Mouse (Mus musculus): ENCODE results near the gene Gm45753. TPM values are rescaled to one million over a fixed set of nuclear protein-coding genes. Genes with fewer than 3 reads are reported as not detected.

Gene Gm45753
- total and polyA plus RNA-seq, 2 experiments from 2014 or later: 0.13 TPM; not detected in 1

GRCm38 (mm10) chr8:45264918-45265317 lies 43.3 kb downstream of the Gm45753 start:
- H3K4me3 ChIP-seq (ENCODE audit: low read depth, low read length): no peak overlapping the region
- H3K27ac ChIP-seq (ENCODE audit: low read depth, low read length): no peak overlapping the region
- no peaks in the 10 kb centered on the region for H3K4me1 ChIP-seq (ENCODE audit: insufficient read depth)
- no peak for DNase-seq
- no peak overlapping the region for H3K9ac ChIP-seq
- no peak for TF ChIP-seq CTCF (IDR thresholded peaks at IDR 0.05; ENCODE audit: low read depth)
- no peak overlapping the region for H3K4me2 ChIP-seq (ENCODE audit: low read depth)
- H3K27me3 ChIP-seq (ENCODE audit: insufficient read depth, low read length): no peaks in the 10 kb centered on the region
- H3K36me3 ChIP-seq (ENCODE audit: insufficient read depth): no peaks in the 10 kb centered on the region
- no peaks in the 10 kb centered on the region for H3K9me3 ChIP-seq (ENCODE audit: low read length)
- 91% methylated on average over 4 of the region's 4 CpGs for WGBS
- no peak for ATAC-seq

- Histone ChIP-seq H3K9me3 (ENCODE audit: low read length) (no peaks in the 10 kb centered on the region), H3K36me3 (ENCODE audit: insufficient read depth) (no peaks in the 10 kb centered on the region), H3K27me3 (ENCODE audit: insufficient read depth, low read length) (no peaks in the 10 kb centered on the region), H3K4me1 (ENCODE audit: insufficient read depth) (no peaks in the 10 kb centered on the region), H3K27ac (ENCODE audit: low read depth, low read length) (no peak overlapping the region), H3K4me3 (ENCODE audit: low read depth, low read length) (no peak overlapping the region), H3K9ac (no peak overlapping the region), H3K4me2 (ENCODE audit: low read depth) (no peak overlapping the region)
- TF ChIP-seq CTCF (IDR thresholded peaks at IDR 0.05; ENCODE audit: low read depth): no peak
- ATAC-seq: no peak
- DNase-seq: no peak
- WGBS: 87% methylated on average over 3 of the region's 3 CpGs
These were observed 45.4 kb downstream of the Gm45753 start for GRCm38 (mm10) chr8:45262851-45263250.

GRCm38 (mm10) chr8:45261920-45262319 lies 46.3 kb downstream of the Gm45753 start, which contains the start of gene F11:
Gene F11, minus strand, starts transcription at chr8:45262031.
- Histone ChIP-seq H3K27ac (ENCODE audit: low read depth, low read length) (no peak within 1 kb of the TSS), H3K9me3 (ENCODE audit: low read length) (no peaks in the 10 kb centered on the region), H3K4me3 (ENCODE audit: low read depth, low read length) (no peak within 1 kb of the TSS), H3K27me3 (ENCODE audit: insufficient read depth, low read length) (no peaks in the 10 kb centered on the region), H3K9ac (no peak within 1 kb of the TSS), H3K4me1 (ENCODE audit: insufficient read depth) (no peaks in the 10 kb centered on the region), H3K36me3 (ENCODE audit: insufficient read depth) (no peaks in the 10 kb centered on the region), H3K4me2 (ENCODE audit: low read depth) (no peak within 1 kb of the TSS)
- 88% methylated on average over 10 of the region's 10 CpGs for WGBS
- DNase-seq (no peak), ATAC-seq (no peak)
- no peak for TF ChIP-seq CTCF (IDR thresholded peaks at IDR 0.05; ENCODE audit: low read depth)

GRCm38 (mm10) chr8:45258421-45258820 lies 49.8 kb downstream of the Gm45753 start:
- DNase-seq (no peak), ATAC-seq (no peak)
- no peak overlapping the region for H3K27ac ChIP-seq (ENCODE audit: low read depth, low read length)
- H3K4me1 ChIP-seq (ENCODE audit: insufficient read depth): no peaks in the 10 kb centered on the region
- no peak overlapping the region for H3K9ac ChIP-seq
- no peaks in the 10 kb centered on the region for H3K27me3 ChIP-seq (ENCODE audit: insufficient read depth, low read length)
- TF ChIP-seq CTCF (IDR thresholded peaks at IDR 0.05; ENCODE audit: low read depth): no peak
- H3K9me3 ChIP-seq (ENCODE audit: low read length): no peaks in the 10 kb centered on the region
- 75% methylated on average over 8 of the region's 8 CpGs for WGBS
- no peak overlapping the region for H3K4me2 ChIP-seq (ENCODE audit: low read depth)
- no peaks in the 10 kb centered on the region for H3K36me3 ChIP-seq (ENCODE audit: insufficient read depth)
- H3K4me3 ChIP-seq (ENCODE audit: low read depth, low read length): no peak overlapping the region

- no peak for ATAC-seq
- H3K27ac ChIP-seq (ENCODE audit: low read depth, low read length): no peak overlapping the region
- no peaks in the 10 kb centered on the region for H3K4me1 ChIP-seq (ENCODE audit: insufficient read depth)
- no peak overlapping the region for H3K4me3 ChIP-seq (ENCODE audit: low read depth, low read length)
- 90% methylated on average over 12 of the region's 12 CpGs for WGBS
- no peaks in the 10 kb centered on the region for H3K27me3 ChIP-seq (ENCODE audit: insufficient read depth, low read length)
- no peak overlapping the region for H3K4me2 ChIP-seq (ENCODE audit: low read depth)
- H3K36me3 ChIP-seq (ENCODE audit: insufficient read depth): no peaks in the 10 kb centered on the region
- H3K9ac ChIP-seq: no peak overlapping the region
- no peaks in the 10 kb centered on the region for H3K9me3 ChIP-seq (ENCODE audit: low read length)
- no peak for TF ChIP-seq CTCF (IDR thresholded peaks at IDR 0.05; ENCODE audit: low read depth)
- DNase-seq: no peak
These were observed 53.2 kb downstream of the Gm45753 start for GRCm38 (mm10) chr8:45255040-45255439.

GRCm38 (mm10) chr8:45254194-45254842 lies 53.9 kb downstream of the Gm45753 start:
- Histone ChIP-seq H3K4me1 (ENCODE audit: insufficient read depth) (no peaks in the 10 kb centered on the region), H3K36me3 (ENCODE audit: insufficient read depth) (no peaks in the 10 kb centered on the region), H3K9ac (no peak overlapping the region), H3K4me3 (ENCODE audit: low read depth, low read length) (no peak overlapping the region), H3K27ac (ENCODE audit: low read depth, low read length) (no peak overlapping the region), H3K9me3 (ENCODE audit: low read length) (no peaks in the 10 kb centered on the region), H3K27me3 (ENCODE audit: insufficient read depth, low read length) (no peaks in the 10 kb centered on the region), H3K4me2 (ENCODE audit: low read depth) (no peak overlapping the region)
- ATAC-seq (no peak), DNase-seq (no peak)
- TF ChIP-seq CTCF (IDR thresholded peaks at IDR 0.05; ENCODE audit: low read depth): no peak
- 83% methylated on average over 8 of the region's 8 CpGs for WGBS

- H3K27ac ChIP-seq (ENCODE audit: low read depth, low read length): no peak overlapping the region
- H3K4me3 ChIP-seq (ENCODE audit: low read depth, low read length): no peak overlapping the region
- TF ChIP-seq CTCF (IDR thresholded peaks at IDR 0.05; ENCODE audit: low read depth): no peak
These were observed 54.7 kb downstream of the Gm45753 start for GRCm38 (mm10) chr8:45253586-45253985.

More at GRCm38 (mm10) chr8:45253586-45253985, 54.7 kb downstream of the Gm45753 start:
- H3K27me3 ChIP-seq (ENCODE audit: insufficient read depth, low read length): no peaks in the 10 kb centered on the region
- DNase-seq (no peak), ATAC-seq (no peak)
- H3K4me2 ChIP-seq (ENCODE audit: low read depth): no peak overlapping the region
- no peaks in the 10 kb centered on the region for H3K36me3 ChIP-seq (ENCODE audit: insufficient read depth)
- H3K4me1 ChIP-seq (ENCODE audit: insufficient read depth): no peaks in the 10 kb centered on the region
- no peaks in the 10 kb centered on the region for H3K9me3 ChIP-seq (ENCODE audit: low read length)
- WGBS: 80% methylated on average over 1 of the region's 1 CpGs
- H3K9ac ChIP-seq: no peak overlapping the region

Measured in forebrain, postnatal 0 days (tissue).